Mouse (Mus musculus): ENCODE data around the gene Tmem251. TPM values are rescaled to one million over a fixed set of nuclear protein-coding genes. Genes with fewer than 3 reads are reported as not detected.

Gene Tmem251
- polyA plus RNA-seq, 1 experiment from 2014 or later = 11.9 TPM

DNA sequence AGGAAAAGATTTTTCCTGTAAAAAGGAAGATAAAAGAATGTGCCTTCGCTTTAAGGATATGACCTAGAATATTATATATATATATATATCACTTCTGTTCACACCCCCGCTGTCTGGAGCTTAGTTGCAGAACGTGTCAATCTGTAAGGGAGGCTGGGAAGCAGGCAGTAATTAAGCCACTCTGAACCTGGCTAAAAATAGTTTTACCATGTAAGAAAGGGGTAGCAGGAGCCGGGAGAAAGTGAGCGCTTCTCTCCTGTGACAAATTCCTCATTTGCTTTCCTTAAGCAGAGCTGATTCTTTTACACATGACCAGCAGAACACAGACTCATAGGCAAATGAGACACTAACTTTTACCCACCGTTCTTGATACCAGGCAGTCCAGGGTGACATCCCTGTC, 19.7 kb upstream of the Tmem251 start:
- Histone ChIP-seq H3K4me1 (replicated peaks; ENCODE audit: control insufficient read depth, insufficient read depth, low read length) (peaks cover 4% of the 10 kb centered on the region; the same call in 1 of the 2 replicates), H3K9me3 (ENCODE audit: control insufficient read depth, low read length) (no peaks in the 10 kb centered on the region), H3K27me3 (replicated peaks; ENCODE audit: control insufficient read depth, insufficient read depth, low read length) (no peaks in the 10 kb centered on the region), H3K36me3 (ENCODE audit: control insufficient read depth, insufficient read depth) (no peaks in the 10 kb centered on the region), H3K27ac (ENCODE audit: low read length) (peak overlapping the region; percentile 43), H3K9ac (replicated peaks; ENCODE audit: low read depth, low read length) (no peak overlapping the region), H3K4me3 (replicated peaks; ENCODE audit: low read length) (no peak overlapping the region), H3K4me2 (ENCODE audit: low read length) (no peak overlapping the region)
- ATAC-seq = peak; percentile 59
- WGBS = 54% methylated on average over 6 of the region's 6 CpGs

DNA sequence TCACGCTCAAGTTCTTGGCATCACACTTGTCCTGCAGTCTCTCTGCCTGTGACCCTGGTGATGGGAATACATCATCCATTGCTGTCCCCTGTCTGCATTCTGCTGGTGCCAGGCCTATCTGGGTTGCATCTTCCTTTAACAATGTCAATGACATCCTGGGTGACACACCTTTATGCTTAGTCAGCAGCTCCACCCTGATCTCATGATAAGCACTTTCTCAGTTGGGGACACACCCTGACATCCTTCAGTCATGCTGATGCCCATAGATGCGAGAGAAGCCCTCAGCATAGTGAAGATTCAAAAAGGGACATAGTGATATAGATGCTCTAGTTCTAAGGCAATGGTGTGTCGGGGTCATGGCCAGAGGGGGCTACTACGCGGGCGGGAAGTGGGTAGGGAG, 18.4 kb upstream of the Tmem251 start:
- 92% methylated on average over 6 of the region's 6 CpGs for WGBS
- H3K9ac ChIP-seq (replicated peaks; ENCODE audit: low read depth, low read length) = no peak overlapping the region
- no peaks in the 10 kb centered on the region for H3K36me3 ChIP-seq (ENCODE audit: control insufficient read depth, insufficient read depth)
- H3K9me3 ChIP-seq (ENCODE audit: control insufficient read depth, low read length) = no peaks in the 10 kb centered on the region
- no peak overlapping the region for H3K27ac ChIP-seq (ENCODE audit: low read length)
- H3K27me3 ChIP-seq (replicated peaks; ENCODE audit: control insufficient read depth, insufficient read depth, low read length) = no peaks in the 10 kb centered on the region
- H3K4me1 ChIP-seq (replicated peaks; ENCODE audit: control insufficient read depth, insufficient read depth, low read length) = peaks cover 6% of the 10 kb centered on the region
- H3K4me3 ChIP-seq (replicated peaks; ENCODE audit: low read length) = no peak overlapping the region
- H3K4me2 ChIP-seq (ENCODE audit: low read length) = no peak overlapping the region
- ATAC-seq = no peak

DNA sequence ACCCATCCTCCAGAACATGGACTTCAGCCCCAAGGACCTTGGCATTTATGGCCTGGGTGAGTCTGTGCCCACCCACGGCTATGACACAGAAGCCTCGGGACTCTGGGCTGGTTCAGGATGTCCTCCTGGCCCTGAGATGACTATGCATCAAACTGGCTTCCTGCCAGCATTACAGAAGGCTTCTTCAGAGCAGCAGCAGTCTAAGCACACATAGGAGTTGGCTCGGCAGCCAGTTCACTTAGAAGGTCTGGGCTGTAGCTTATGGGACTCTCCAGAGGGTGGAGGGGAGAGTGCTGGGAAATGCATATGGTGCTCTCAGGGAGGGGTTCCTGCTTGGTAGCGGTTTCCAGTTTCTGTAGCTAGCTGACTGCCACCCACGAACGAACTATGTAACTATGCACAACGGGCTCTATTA, 17.8 kb upstream of the Tmem251 start:
- H3K9me3 ChIP-seq (ENCODE audit: control insufficient read depth, low read length) = no peaks in the 10 kb centered on the region
- no peak overlapping the region for H3K27ac ChIP-seq (ENCODE audit: low read length)
- no peaks in the 10 kb centered on the region for H3K27me3 ChIP-seq (replicated peaks; ENCODE audit: control insufficient read depth, insufficient read depth, low read length)
- H3K36me3 ChIP-seq (ENCODE audit: control insufficient read depth, insufficient read depth) = no peaks in the 10 kb centered on the region
- WGBS = 71% methylated on average over 7 of the region's 7 CpGs
- no peak for ATAC-seq
- H3K9ac ChIP-seq (replicated peaks; ENCODE audit: low read depth, low read length) = no peak overlapping the region
- peaks cover 12% of the 10 kb centered on the region for H3K4me1 ChIP-seq (replicated peaks; ENCODE audit: control insufficient read depth, insufficient read depth, low read length)
- no peak overlapping the region for H3K4me3 ChIP-seq (replicated peaks; ENCODE audit: low read length)
- H3K4me2 ChIP-seq (ENCODE audit: low read length) = no peak overlapping the region

DNA sequence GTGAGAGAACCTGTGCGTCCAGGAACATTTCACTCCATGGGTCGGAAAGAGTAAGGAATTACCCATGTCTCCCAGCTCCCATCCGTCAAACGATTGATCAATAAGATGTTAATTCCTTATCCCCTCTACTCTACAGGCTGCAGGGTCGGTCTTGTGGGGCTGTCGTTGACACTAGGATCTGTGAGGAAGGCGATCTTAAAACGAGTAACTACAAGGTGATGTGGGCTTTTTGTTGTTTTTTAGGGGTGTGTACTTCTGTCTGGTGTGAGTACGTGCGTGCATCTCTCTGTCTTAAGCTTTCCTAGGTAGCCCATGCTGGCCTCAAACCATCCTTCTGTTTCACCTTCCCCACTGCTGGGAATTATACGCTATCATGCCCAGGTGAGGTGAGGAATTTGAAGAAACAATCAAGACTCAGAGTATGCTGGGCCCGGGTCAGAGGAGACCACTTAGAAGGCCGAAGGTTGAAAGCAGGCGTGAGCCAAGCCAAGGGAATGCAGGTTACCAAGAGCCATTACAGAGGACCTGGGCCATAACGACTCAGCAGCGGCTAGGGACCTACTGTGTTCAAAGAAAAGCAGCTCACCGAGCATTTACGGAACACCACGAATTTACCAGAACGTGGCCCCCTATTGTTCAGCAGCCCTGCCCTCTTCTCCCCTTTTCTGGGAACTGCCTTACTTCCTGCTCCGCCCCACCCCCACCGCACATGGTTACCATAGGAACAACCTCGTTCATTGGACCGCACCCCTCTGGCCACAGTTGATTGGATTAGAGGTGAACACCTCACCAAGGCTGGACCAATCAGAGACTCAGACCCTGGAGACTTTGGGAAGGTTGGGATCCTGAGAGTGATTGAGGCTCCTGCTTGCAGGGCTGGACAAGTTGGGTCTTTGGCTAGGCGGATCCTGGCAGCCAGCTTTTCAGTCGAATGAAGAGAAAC, 13.4 kb upstream of the Tmem251 start:
- H3K36me3 ChIP-seq (ENCODE audit: control insufficient read depth, insufficient read depth) = no peaks in the 10 kb centered on the region
- ATAC-seq = peak; percentile 97
- 32% methylated on average over 26 of the region's 26 CpGs for WGBS
- no peaks in the 10 kb centered on the region for H3K27me3 ChIP-seq (replicated peaks; ENCODE audit: control insufficient read depth, insufficient read depth, low read length)
- no peaks in the 10 kb centered on the region for H3K9me3 ChIP-seq (ENCODE audit: control insufficient read depth, low read length)
- 0 out of 2 replicates have a peak overlapping the region, but pooled peaks have one; percentile 20 for H3K9ac ChIP-seq (replicated peaks; ENCODE audit: low read depth, low read length)
- peak overlapping the region; percentile 45 for H3K4me2 ChIP-seq (ENCODE audit: low read length)
- peak overlapping the region; percentile 86 for H3K27ac ChIP-seq (ENCODE audit: low read length)
- peak overlapping the region; percentile 20 for H3K4me3 ChIP-seq (replicated peaks; ENCODE audit: low read length)
- peaks cover 21% of the 10 kb centered on the region for H3K4me1 ChIP-seq (replicated peaks; ENCODE audit: control insufficient read depth, insufficient read depth, low read length)

DNA sequence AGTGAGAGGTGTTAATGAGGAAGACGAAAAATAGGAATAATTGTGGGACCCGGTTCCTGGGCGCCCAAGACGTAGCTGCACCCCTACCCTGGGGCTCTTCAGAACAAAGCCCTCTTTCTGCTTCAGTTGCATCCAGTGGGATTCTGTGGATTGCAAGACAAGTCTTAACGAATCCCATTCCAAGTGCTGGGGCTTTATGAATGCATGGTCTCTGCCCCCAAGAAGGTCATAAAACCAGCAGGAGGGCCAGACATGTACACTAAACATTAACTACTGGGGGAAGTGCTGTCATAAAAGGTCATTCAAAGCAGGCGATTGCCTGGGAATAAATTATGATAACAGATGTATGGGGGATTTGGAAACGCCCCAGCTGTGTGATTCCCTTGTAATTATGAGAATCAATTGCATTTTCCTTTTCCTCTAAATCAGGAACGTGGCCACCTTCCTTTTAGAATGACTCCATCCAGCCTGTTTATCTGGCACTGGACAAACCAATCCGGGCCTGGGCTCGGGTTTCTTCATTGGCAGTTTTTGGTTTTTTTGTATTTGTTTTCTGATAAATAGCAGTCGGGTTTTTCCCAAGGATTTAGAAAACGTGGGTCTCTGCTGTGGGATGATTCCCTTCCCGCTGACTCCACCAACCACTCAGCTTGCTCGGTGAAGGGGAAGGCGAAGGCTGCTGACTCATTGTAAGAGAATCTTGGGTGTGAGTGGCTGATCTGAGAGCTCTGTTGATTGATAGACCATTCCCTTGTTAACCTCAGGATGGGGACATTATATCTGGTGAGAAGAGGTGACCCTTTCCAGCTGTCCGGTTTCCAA, 12.6 kb upstream of the Tmem251 start:
- peak; percentile 66 for ATAC-seq
- H3K27me3 ChIP-seq (replicated peaks; ENCODE audit: control insufficient read depth, insufficient read depth, low read length) = no peaks in the 10 kb centered on the region
- 0 out of 2 replicates have a peak overlapping the region, but pooled peaks have one; percentile 20 for H3K9ac ChIP-seq (replicated peaks; ENCODE audit: low read depth, low read length)
- no peaks in the 10 kb centered on the region for H3K9me3 ChIP-seq (ENCODE audit: control insufficient read depth, low read length)
- peak overlapping the region; percentile 86 for H3K27ac ChIP-seq (ENCODE audit: low read length)
- WGBS = 14% methylated on average over 16 of the region's 16 CpGs
- H3K4me3 ChIP-seq (replicated peaks; ENCODE audit: low read length) = peak overlapping the region; percentile 20
- H3K4me1 ChIP-seq (replicated peaks; ENCODE audit: control insufficient read depth, insufficient read depth, low read length) = peaks cover 21% of the 10 kb centered on the region
- H3K36me3 ChIP-seq (ENCODE audit: control insufficient read depth, insufficient read depth) = no peaks in the 10 kb centered on the region
- peak overlapping the region; percentile 45 for H3K4me2 ChIP-seq (ENCODE audit: low read length)

DNA sequence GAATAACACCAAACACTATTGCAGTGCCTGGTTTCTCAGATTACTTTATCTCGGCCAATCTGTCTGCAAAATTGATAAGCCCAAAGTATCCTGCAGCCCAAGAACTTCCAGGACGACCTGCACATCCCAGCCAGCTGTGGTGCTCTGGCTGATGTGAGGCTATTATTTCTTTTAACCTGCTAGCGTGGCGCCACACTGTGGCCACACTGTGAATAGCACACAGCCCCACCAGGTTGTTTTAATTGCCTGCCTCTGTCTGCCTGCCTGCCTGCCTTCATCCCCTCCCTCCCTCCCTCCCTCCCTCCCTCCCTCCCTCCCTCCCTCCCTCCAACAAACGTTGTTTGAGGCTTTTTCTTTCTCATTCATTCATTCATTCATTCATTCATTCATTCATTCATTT, 10.2 kb upstream of the Tmem251 start:
- H3K9ac ChIP-seq (replicated peaks; ENCODE audit: low read depth, low read length) = no peak overlapping the region
- H3K27ac ChIP-seq (ENCODE audit: low read length) = no peak overlapping the region
- H3K4me3 ChIP-seq (replicated peaks; ENCODE audit: low read length) = no peak overlapping the region
- WGBS = 14% methylated on average over 4 of the region's 5 CpGs
- no peak for ATAC-seq
- peaks cover 21% of the 10 kb centered on the region for H3K4me1 ChIP-seq (replicated peaks; ENCODE audit: control insufficient read depth, insufficient read depth, low read length)
- H3K36me3 ChIP-seq (ENCODE audit: control insufficient read depth, insufficient read depth) = no peaks in the 10 kb centered on the region
- no peak overlapping the region for H3K4me2 ChIP-seq (ENCODE audit: low read length)
- H3K27me3 ChIP-seq (replicated peaks; ENCODE audit: control insufficient read depth, insufficient read depth, low read length) = no peaks in the 10 kb centered on the region
- H3K9me3 ChIP-seq (ENCODE audit: control insufficient read depth, low read length) = no peaks in the 10 kb centered on the region

DNA sequence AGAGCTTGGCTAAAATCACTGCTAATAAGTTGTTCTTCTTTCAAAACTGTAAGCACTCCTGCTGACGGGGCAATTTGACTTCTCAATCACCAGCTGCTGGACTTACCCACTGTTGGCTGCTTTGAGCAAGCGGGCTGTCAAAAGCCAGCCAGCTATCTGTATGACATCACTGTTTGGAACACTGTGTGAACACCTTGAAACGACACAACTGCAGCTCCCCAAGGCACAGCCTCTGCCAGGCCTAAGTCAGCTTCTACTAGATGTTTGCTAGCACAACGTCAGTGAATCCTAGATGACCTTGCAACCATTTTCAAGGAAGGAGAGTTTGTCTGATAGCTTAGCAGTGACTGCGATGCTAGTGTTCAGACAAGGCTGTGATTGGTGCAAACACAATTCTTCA, 4.5 kb upstream of the Tmem251 start:
- no peak for ATAC-seq
- 73% methylated on average over 5 of the region's 5 CpGs for WGBS

DNA sequence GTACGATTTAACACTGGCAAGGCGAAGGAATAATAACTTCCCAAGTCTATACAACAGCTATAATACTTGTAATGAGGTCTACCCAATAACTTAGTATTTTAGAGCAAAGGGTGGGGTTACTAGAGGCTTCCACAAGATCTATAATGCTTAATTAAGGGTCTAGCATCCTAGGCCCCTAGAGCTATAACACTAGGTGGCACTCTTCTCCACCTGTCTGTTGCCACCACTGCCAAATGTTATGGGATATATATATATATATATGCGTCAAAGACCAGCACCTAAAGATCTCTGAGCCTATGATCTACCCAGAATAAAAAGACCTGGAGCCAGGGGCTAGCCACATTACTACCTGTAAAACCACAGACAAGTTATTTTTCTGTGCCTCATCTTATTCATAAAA, 3.3 kb upstream of the Tmem251 start:
- ATAC-seq = no peak
- Histone ChIP-seq H3K4me1 (replicated peaks; ENCODE audit: control insufficient read depth, insufficient read depth, low read length) (peaks cover 21% of the 10 kb centered on the region), H3K27me3 (replicated peaks; ENCODE audit: control insufficient read depth, insufficient read depth, low read length) (no peaks in the 10 kb centered on the region), H3K36me3 (ENCODE audit: control insufficient read depth, insufficient read depth) (no peaks in the 10 kb centered on the region), H3K9ac (replicated peaks; ENCODE audit: low read depth, low read length) (no peak overlapping the region), H3K27ac (ENCODE audit: low read length) (no peak overlapping the region), H3K4me2 (ENCODE audit: low read length) (no peak overlapping the region), H3K9me3 (ENCODE audit: control insufficient read depth, low read length) (no peaks in the 10 kb centered on the region), H3K4me3 (replicated peaks; ENCODE audit: low read length) (no peak overlapping the region)
- WGBS = 61% methylated on average over 3 of the region's 3 CpGs

More for the DNA sequence above, 4.5 kb upstream of the Tmem251 start:
- Histone ChIP-seq H3K4me3 (replicated peaks; ENCODE audit: low read length) (no peak overlapping the region), H3K9me3 (ENCODE audit: control insufficient read depth, low read length) (no peaks in the 10 kb centered on the region), H3K36me3 (ENCODE audit: control insufficient read depth, insufficient read depth) (no peaks in the 10 kb centered on the region), H3K27me3 (replicated peaks; ENCODE audit: control insufficient read depth, insufficient read depth, low read length) (no peaks in the 10 kb centered on the region), H3K9ac (replicated peaks; ENCODE audit: low read depth, low read length) (no peak overlapping the region), H3K4me1 (replicated peaks; ENCODE audit: control insufficient read depth, insufficient read depth, low read length) (peaks cover 12% of the 10 kb centered on the region), H3K4me2 (ENCODE audit: low read length) (no peak overlapping the region), H3K27ac (ENCODE audit: low read length) (no peak overlapping the region)

DNA sequence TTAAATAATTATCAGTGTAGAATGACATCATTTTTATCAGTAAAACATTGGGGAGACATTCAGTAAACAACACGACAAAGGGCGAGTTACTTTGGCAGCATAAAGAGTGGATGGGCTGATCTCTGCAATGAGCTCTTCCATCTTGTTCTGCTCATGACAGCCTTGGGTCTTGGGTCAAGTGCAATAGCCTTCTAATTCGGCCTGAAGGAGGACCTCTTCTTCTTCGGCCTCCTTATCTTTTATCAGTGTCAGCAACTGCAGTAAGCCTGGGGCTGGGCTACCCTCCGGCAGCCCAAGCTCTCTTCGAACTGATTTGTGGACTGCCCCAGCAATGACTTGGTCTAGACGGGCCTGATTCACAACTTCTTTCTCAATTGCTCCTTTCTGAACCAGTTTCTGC, 1.5 kb upstream of the Tmem251 start:
- no peak overlapping the region for H3K9ac ChIP-seq (replicated peaks; ENCODE audit: low read depth, low read length)
- no peak overlapping the region for H3K4me3 ChIP-seq (replicated peaks; ENCODE audit: low read length)
- ATAC-seq = no peak

More for the DNA sequence above, 1.5 kb upstream of the Tmem251 start:
- Histone ChIP-seq H3K36me3 (ENCODE audit: control insufficient read depth, insufficient read depth) (peaks cover 2% of the 10 kb centered on the region; the same call in 1 of the 2 replicates), H3K4me1 (replicated peaks; ENCODE audit: control insufficient read depth, insufficient read depth, low read length) (peaks cover 21% of the 10 kb centered on the region), H3K27ac (ENCODE audit: low read length) (no peak overlapping the region), H3K4me2 (ENCODE audit: low read length) (no peak overlapping the region), H3K9me3 (ENCODE audit: control insufficient read depth, low read length) (no peaks in the 10 kb centered on the region), H3K27me3 (replicated peaks; ENCODE audit: control insufficient read depth, insufficient read depth, low read length) (no peaks in the 10 kb centered on the region)
- 88% methylated on average over 7 of the region's 7 CpGs for WGBS
